Mouse (Mus musculus): ENCODE measurements around the gene Lrrc42. TPM values are rescaled to one million over a fixed set of nuclear protein-coding genes. Genes with fewer than 3 reads are reported as not detected.

The Lrrc42 gene
- polyA plus RNA-seq, 1 experiment from 2014 or later, result 111 TPM

DNA sequence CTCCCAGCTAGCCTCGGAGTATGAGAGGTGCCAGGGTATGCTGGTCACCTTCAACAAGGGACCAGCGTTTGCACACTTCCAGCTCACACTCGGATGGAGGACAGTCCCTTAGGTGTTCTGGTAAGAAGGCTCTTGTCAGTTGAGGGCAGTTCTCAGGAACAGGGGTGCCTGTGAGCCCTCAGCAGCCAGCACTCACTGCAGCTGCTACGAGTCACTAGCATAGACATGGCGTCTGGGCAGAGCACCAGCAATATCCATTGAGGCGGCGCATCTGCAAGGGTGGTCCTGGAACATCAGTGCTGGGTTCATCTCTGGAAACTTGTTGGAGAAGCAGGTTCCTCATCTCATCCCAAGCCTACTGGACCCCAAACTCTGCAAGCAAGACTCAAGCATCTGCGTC is 33.1 kb upstream of the Lrrc42 start:
- no peak overlapping the region for H3K27ac ChIP-seq
- ATAC-seq (ENCODE audit: insufficient number of reproducible peaks, insufficient read depth, low FRiP score, low TSS enrichment, low read depth), result no peak
- H3K4me3 ChIP-seq (replicated peaks), result no peak overlapping the region
- WGBS, result 92% methylated on average over 8 of the region's 8 CpGs
- H3K27me3 ChIP-seq, result no peaks in the 10 kb centered on the region
- no peaks in the 10 kb centered on the region for H3K9me3 ChIP-seq
- H3K36me3 ChIP-seq, result peaks cover 7% of the 10 kb centered on the region; the same call in 1 of the 2 replicates
- no peaks in the 10 kb centered on the region for H3K4me1 ChIP-seq (replicated peaks)
- H3K9ac ChIP-seq (replicated peaks), result no peak overlapping the region
- no peak overlapping the region for H3K4me2 ChIP-seq

DNA sequence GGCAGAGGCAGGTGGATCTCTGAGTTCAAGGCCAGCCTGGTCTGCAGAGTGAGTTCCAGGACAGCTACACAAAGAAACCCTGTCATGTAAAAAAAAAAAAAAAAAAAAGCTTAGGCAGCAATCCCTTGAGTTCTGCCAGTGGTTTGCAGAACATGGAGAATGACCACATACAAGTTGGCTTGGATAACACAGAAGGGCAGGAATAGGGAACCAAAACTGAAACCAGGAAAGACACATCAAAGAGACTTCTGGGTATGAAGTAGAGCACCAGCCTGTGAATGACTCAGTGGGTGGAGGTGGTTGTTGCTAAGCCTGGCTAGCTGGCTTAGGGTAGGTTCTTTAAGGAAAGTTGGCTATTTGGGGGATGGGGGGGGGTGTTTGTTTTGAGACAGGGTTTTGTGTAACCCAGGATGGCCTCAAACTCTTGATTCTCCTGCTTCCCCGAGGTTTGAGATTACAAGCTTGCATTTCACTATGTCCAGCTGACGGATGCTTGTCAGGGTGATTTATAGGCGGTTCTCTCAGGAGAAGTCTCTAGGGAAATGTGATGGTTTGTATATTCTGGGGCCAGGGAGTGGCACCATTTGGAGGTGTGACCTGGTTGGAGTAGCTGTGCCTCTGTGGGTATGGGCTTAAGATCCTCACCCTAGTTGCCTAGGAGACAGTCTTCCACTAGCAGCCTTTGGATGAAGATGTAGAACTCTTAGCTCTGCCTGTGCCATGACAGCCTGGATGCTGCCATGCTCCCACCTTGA is 32.3 kb upstream of the Lrrc42 start:
- no peak overlapping the region for H3K4me3 ChIP-seq (replicated peaks)
- no peaks in the 10 kb centered on the region for H3K9me3 ChIP-seq
- H3K27ac ChIP-seq, result no peak overlapping the region
- ATAC-seq (ENCODE audit: insufficient number of reproducible peaks, insufficient read depth, low FRiP score, low TSS enrichment, low read depth), result no peak
- no peak overlapping the region for H3K9ac ChIP-seq (replicated peaks)
- H3K27me3 ChIP-seq, result no peaks in the 10 kb centered on the region
- no peak overlapping the region for H3K4me2 ChIP-seq
- 76% methylated on average over 3 of the region's 3 CpGs for WGBS
- H3K4me1 ChIP-seq (replicated peaks), result no peaks in the 10 kb centered on the region
- H3K36me3 ChIP-seq, result peaks cover 14% of the 10 kb centered on the region

DNA sequence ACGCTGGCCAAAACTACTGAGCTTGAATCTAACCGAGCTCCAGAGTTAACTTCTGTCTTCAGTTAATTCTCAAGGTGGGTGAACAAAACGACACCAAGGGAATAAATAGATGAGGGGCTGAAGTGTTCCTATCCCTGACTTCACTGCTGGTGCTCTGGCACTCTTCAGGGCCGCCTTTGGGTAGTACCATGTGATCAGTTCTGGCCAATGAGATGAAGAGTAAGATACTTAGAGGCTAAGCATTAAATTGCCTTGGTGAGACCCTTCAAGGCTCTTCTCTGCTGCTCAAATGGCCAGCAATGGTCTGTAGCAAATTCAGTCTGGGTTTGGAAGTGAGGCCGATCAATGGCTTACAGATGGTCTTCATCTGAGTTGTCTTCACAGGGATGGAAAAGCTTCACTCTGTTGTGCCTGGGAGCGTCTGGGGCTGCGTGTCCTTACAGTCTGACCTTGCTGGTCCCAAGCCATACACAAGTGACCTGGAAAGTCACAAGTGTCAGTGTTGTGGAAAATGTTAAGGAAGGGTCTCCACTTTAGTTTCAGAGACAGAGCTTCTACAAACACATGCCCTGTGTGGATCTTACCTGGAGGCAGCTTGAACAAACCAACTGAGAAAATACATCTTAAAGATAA is 27.6 kb upstream of the Lrrc42 start:
- Histone ChIP-seq H3K9ac (replicated peaks) (no peak overlapping the region), H3K4me1 (replicated peaks) (no peaks in the 10 kb centered on the region), H3K4me2 (no peak overlapping the region), H3K9me3 (no peaks in the 10 kb centered on the region), H3K27me3 (no peaks in the 10 kb centered on the region), H3K4me3 (replicated peaks) (no peak overlapping the region), H3K36me3 (peaks cover 23% of the 10 kb centered on the region), H3K27ac (no peak overlapping the region)
- ATAC-seq (ENCODE audit: insufficient number of reproducible peaks, insufficient read depth, low FRiP score, low TSS enrichment, low read depth), result no peak
- WGBS, result 80% methylated on average over 7 of the region's 7 CpGs

DNA sequence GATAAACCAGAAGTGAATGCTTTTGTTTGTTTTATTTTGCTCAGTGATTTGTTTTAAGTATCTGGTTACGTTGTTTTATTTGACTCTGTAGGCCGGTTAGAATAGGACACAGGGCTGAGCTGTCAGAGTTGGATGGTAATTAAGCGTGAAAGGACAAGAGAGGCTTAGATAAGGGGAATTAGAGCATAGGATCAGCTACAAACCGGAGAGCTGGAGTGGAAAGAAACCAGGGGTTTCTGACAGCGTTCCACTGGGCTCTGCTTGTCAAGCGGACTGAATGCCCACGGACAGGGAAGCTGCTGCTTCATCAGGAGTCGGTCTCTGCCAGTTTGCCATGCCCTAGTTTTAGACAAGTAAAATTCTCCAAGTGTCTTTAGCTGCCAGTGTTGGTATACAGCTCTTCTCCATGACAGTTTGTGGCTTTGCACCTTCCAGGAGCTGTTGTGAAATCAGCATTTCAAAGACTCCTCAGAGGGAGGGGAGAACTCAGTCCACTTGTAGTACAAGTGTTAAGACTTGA is 24.9 kb upstream of the Lrrc42 start:
- ATAC-seq (ENCODE audit: insufficient number of reproducible peaks, insufficient read depth, low FRiP score, low TSS enrichment, low read depth), result no peak
- H3K4me1 ChIP-seq (replicated peaks), result peaks cover 8% of the 10 kb centered on the region; the same call in 1 of the 2 replicates

DNA sequence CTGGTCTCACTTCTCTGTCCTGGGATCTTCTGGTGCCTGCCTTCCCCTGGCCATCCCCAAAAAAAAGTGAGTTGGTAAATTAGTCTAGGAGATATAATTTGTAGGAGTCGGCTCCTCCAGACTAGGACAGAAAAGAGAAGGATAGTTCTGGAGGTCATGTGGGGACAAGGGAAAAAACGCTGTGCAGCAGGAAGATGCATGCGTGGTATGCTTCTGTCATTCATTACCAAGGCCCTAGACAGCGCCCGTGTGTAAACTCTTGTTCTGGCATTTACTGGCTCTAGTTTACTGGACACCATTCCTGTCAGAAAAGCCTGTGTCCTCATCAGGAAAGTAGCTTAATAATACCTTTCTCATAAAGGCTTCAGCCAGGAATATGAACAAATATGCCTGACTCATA is 21.2 kb upstream of the Lrrc42 start:
- 68% methylated on average over 5 of the region's 5 CpGs for WGBS
- Histone ChIP-seq H3K4me3 (replicated peaks) (no peak overlapping the region), H3K4me2 (no peak overlapping the region), H3K9me3 (no peaks in the 10 kb centered on the region), H3K36me3 (peaks cover 20% of the 10 kb centered on the region; the same call in 1 of the 2 replicates), H3K27ac (0 out of 2 replicates have a peak overlapping the region, but pooled peaks have one; percentile 14), H3K9ac (replicated peaks) (no peak overlapping the region), H3K27me3 (no peaks in the 10 kb centered on the region), H3K4me1 (replicated peaks) (peaks cover 8% of the 10 kb centered on the region; the same call in 1 of the 2 replicates)
- no peak for ATAC-seq (ENCODE audit: insufficient number of reproducible peaks, insufficient read depth, low FRiP score, low TSS enrichment, low read depth)

More for the DNA sequence above, 24.9 kb upstream of the Lrrc42 start:
- WGBS, result 30% methylated on average over 8 of the region's 8 CpGs
- Histone ChIP-seq H3K36me3 (peaks cover 35% of the 10 kb centered on the region), H3K4me2 (no peak overlapping the region), H3K27me3 (no peaks in the 10 kb centered on the region), H3K27ac (no peak overlapping the region), H3K9ac (replicated peaks) (no peak overlapping the region), H3K9me3 (no peaks in the 10 kb centered on the region), H3K4me3 (replicated peaks) (no peak overlapping the region)

DNA sequence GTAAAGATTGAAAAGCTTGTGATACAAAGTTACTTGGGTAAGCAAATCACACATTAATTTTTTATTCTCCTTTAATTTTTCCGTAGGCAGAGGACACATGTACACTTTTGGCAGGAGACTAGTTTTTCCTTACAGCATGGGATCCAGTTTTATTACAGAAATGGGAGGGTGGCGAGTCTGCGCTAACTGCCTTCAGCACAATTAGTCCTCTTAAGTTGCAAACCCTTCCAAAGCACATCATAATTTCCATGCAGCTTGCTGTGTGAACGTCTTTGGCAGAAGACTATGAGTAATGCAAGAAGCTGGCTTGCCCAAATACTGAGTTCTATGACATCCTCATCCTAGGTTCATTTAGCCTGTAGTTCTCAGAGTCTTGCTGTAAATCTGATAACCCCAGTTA is 20.4 kb upstream of the Lrrc42 start:
- H3K27ac ChIP-seq, result 0 out of 2 replicates have a peak overlapping the region, but pooled peaks have one; percentile 14
- no peaks in the 10 kb centered on the region for H3K27me3 ChIP-seq
- no peaks in the 10 kb centered on the region for H3K9me3 ChIP-seq
- no peak overlapping the region for H3K4me3 ChIP-seq (replicated peaks)
- H3K36me3 ChIP-seq, result peaks cover 21% of the 10 kb centered on the region; the same call in 1 of the 2 replicates
- WGBS, result 44% methylated on average over 4 of the region's 4 CpGs
- peaks cover 8% of the 10 kb centered on the region; the same call in 1 of the 2 replicates for H3K4me1 ChIP-seq (replicated peaks)
- no peak overlapping the region for H3K9ac ChIP-seq (replicated peaks)
- ATAC-seq (ENCODE audit: insufficient number of reproducible peaks, insufficient read depth, low FRiP score, low TSS enrichment, low read depth), result no peak
- no peak overlapping the region for H3K4me2 ChIP-seq

DNA sequence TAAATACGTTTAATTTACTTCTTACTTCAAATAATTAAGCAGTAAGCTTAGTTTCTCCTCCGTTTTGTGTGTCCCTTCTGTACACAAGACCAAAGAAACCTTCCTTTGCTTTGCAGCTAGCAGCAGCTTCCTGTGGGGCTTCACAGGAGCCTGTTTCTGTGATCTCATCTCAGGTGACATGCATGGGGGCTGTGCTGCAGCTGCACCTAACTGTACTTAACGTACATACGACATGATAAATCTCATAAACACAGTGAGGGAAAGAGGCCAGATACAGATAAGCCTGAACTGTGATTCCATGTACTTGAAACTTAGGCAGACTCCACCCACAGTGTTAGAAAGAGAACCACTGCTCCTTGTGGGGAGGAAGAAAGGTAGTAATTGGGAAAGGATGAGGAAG is 6.7 kb upstream of the Lrrc42 start:
- peaks cover 8% of the 10 kb centered on the region; the same call in 1 of the 2 replicates for H3K4me1 ChIP-seq (replicated peaks)
- H3K4me3 ChIP-seq (replicated peaks), result no peak overlapping the region
- peaks cover 3% of the 10 kb centered on the region; the same call in 1 of the 2 replicates for H3K9me3 ChIP-seq
- H3K27ac ChIP-seq, result no peak overlapping the region
- 53% methylated on average over 4 of the region's 4 CpGs for WGBS
- H3K9ac ChIP-seq (replicated peaks), result no peak overlapping the region
- no peak for ATAC-seq (ENCODE audit: insufficient number of reproducible peaks, insufficient read depth, low FRiP score, low TSS enrichment, low read depth)
- H3K4me2 ChIP-seq, result no peak overlapping the region
- H3K36me3 ChIP-seq, result peaks cover 14% of the 10 kb centered on the region
- no peaks in the 10 kb centered on the region for H3K27me3 ChIP-seq

DNA sequence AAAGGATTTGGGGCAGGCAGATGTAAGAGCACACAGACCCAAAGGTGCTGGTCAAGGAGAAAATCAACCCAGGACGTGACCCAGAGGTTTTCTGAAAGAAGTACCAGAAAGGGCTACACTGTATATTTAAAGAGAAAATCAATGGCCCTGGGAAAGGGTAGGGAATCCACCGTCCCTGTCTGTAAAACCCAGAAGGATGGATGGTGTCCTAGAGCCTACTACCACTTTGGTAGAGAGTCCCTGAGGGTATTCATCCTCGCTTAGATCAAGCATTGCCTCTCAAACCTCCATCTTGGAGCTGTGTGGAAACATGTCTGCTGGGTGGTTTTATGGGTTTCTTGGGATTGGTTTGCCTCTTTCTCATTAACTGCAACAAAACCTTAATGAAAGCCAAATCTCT is 1.1 kb upstream of the Lrrc42 start:
- Histone ChIP-seq H3K4me2 (peak overlapping the region; percentile 67), H3K9ac (replicated peaks) (peak overlapping the region; percentile 81), H3K4me1 (replicated peaks) (peaks cover 29% of the 10 kb centered on the region), H3K27me3 (no peaks in the 10 kb centered on the region), H3K4me3 (replicated peaks) (peak overlapping the region; percentile 76), H3K9me3 (no peaks in the 10 kb centered on the region), H3K36me3 (no peaks in the 10 kb centered on the region), H3K27ac (peak overlapping the region; percentile 85)
- 15% methylated on average over 3 of the region's 3 CpGs for WGBS
- no peak for ATAC-seq (ENCODE audit: insufficient number of reproducible peaks, insufficient read depth, low FRiP score, low TSS enrichment, low read depth)

DNA sequence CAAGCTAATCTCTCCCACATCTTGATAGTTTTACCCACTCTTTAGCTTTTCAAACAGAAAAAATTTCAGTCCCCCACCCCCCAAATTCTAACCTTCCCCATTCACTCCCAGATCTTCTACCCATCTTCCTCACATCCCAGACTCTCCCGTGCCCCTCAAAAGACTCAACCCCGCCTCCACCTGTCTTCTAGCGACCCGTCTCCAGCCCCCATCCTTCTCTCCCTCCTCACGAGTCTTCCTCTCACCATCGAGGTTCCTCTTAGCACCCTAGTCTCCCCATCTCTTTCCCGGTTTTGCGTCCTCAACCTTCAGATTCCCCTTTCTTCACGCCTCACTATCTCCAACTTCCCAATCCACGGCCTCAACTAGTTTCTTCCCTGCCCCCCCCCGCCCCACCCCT is 810 bp downstream of the Lrrc42 start:
- ATAC-seq (ENCODE audit: insufficient number of reproducible peaks, insufficient read depth, low FRiP score, low TSS enrichment, low read depth), result no peak
- peak overlapping the region; percentile 76 for H3K4me3 ChIP-seq (replicated peaks)
- H3K9ac ChIP-seq (replicated peaks), result peak overlapping the region; percentile 81
- WGBS, result under 1% methylated on average over 11 of the region's 11 CpGs
- H3K4me2 ChIP-seq, result peak overlapping the region; percentile 78
- H3K36me3 ChIP-seq, result peaks cover under 1% of the 10 kb centered on the region; the same call in 1 of the 2 replicates
- no peaks in the 10 kb centered on the region for H3K27me3 ChIP-seq
- no peaks in the 10 kb centered on the region for H3K9me3 ChIP-seq
- H3K27ac ChIP-seq, result peak overlapping the region; percentile 81; the same call in 1 of the 2 replicates
- H3K4me1 ChIP-seq (replicated peaks), result peaks cover 37% of the 10 kb centered on the region

DNA sequence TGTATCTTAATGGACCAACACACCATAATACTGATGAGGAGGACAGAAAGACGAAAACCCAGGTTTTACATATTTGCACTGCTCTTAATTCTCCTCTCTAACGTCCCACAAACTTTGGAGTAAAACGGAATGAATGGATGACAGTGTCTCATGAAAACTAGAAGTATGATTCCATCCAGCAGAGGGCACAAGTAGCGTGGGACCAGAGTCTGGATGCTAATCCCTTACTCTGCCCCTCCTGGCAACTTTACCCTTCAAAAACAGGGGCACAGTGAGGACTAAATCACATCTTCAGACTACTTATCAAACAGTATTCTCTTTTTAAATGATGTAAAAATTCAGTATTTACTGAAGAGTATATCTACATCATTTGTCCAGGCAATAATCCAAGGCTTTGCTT is 2.8 kb downstream of the Lrrc42 start:
- WGBS, result 27% methylated on average over 4 of the region's 4 CpGs
- H3K4me1 ChIP-seq (replicated peaks), result peaks cover 41% of the 10 kb centered on the region
- no peak overlapping the region for H3K4me2 ChIP-seq
- no peak overlapping the region for H3K9ac ChIP-seq (replicated peaks)
- no peak for ATAC-seq (ENCODE audit: insufficient number of reproducible peaks, insufficient read depth, low FRiP score, low TSS enrichment, low read depth)
- H3K9me3 ChIP-seq, result no peaks in the 10 kb centered on the region
- no peak overlapping the region for H3K4me3 ChIP-seq (replicated peaks)
- H3K27me3 ChIP-seq, result no peaks in the 10 kb centered on the region
- peaks cover 11% of the 10 kb centered on the region; the same call in 1 of the 2 replicates for H3K36me3 ChIP-seq
- no peak overlapping the region for H3K27ac ChIP-seq

DNA sequence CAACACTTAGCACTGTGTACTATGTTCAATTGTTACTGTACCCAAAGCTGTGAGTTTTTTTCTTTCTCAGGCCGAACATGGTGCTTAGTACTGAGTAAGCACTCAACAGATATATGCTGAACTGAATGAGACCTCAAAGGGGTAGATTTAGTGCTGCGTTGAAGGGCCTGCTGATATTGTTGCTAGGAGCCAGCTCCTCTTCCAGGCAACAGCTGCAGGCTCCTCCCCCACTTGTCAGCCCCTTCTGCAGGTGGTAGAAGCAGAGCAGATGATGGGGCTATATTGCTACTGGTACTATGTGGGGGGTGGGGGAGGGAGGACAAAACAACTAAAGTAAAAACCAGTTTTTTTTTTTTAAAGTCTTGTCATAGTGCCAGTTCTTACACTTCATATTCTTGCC is 3.9 kb downstream of the Lrrc42 start:
- Histone ChIP-seq H3K4me3 (replicated peaks) (no peak overlapping the region), H3K9me3 (no peaks in the 10 kb centered on the region), H3K9ac (replicated peaks) (no peak overlapping the region), H3K4me1 (replicated peaks) (peaks cover 40% of the 10 kb centered on the region), H3K27me3 (no peaks in the 10 kb centered on the region), H3K4me2 (no peak overlapping the region), H3K27ac (no peak overlapping the region), H3K36me3 (peaks cover 21% of the 10 kb centered on the region; the same call in 1 of the 2 replicates)
- 61% methylated on average over 2 of the region's 2 CpGs for WGBS
- ATAC-seq (ENCODE audit: insufficient number of reproducible peaks, insufficient read depth, low FRiP score, low TSS enrichment, low read depth), result no peak

Data from limb, embryonic 12.5 days (tissue).